Mouse (Mus musculus) myocyte (in vitro differentiated cells): ENCODE measurements around the gene Abhd17b. TPM values are rescaled to one million over a fixed set of nuclear protein-coding genes. Genes with fewer than 3 reads are reported as not detected.
A peak's percentile ranks its signal among the peaks of the same experiment; 100 is the strongest.
"Not testable (repeated sequence)": the region's sequence is repeated elsewhere in the genome, so short reads cannot be mapped to it uniquely, and the experiment has no call there.

Source experiments
- H3K27me3 ChIP-seq: one replicate; pipeline ENCODE4 v1.6.1; 2011; ENCODE audit not compliant: control insufficient read depth, insufficient read depth, insufficient read length
- H3K36me3 ChIP-seq: one replicate; pipeline ENCODE4 v1.6.1; 2011; ENCODE audit not compliant: control insufficient read depth, insufficient read depth
- H3K4me2 ChIP-seq: one replicate; pipeline ENCODE4 v1.6.1; 2011; ENCODE audit warnings: low read depth, control low read depth
- H3K4me3 ChIP-seq: one replicate; pipeline ENCODE4 v1.5.1; 2011; ENCODE audit warnings: mild to moderate bottlenecking, control low read depth, moderate library complexity
- H3K79me2 ChIP-seq: one replicate; pipeline ENCODE4 v1.6.1; 2011; ENCODE audit not compliant: control insufficient read depth, insufficient read depth
- H3ac ChIP-seq: one replicate; pipeline ENCODE4 v1.6.1; 2011; ENCODE audit not compliant: control insufficient read depth, insufficient read length
- CEBPB ChIP-seq: IDR thresholded peaks from 2 replicates; pipeline ENCODE4 v1.6.1; 2011; ENCODE audit warnings: mild to moderate bottlenecking, moderate library complexity; ENCODE audit not compliant: poor library complexity, insufficient read depth, severe bottlenecking
- E2F4 ChIP-seq: IDR thresholded peaks from one replicate; pipeline ENCODE4 v1.6.1; 2011; ENCODE audit warnings: mild to moderate bottlenecking, control low read depth, moderate library complexity; ENCODE audit not compliant: insufficient read depth
- MAX ChIP-seq: IDR thresholded peaks from one replicate; pipeline ENCODE4 v1.6.1; 2011; ENCODE audit warnings: low read depth, mild to moderate bottlenecking, control low read depth
- MYOD1 ChIP-seq, 3 experiments: IDR thresholded peaks; one replicate each; pipeline ENCODE4 v1.6.1; 2011; ENCODE audit warnings: control low read depth in 2 of 3, low read depth in 2 of 3, mild to moderate bottlenecking in 2 of 3, moderate library complexity in 1 of 3; ENCODE audit not compliant: insufficient read length in 2 of 3, control insufficient read depth in 1 of 3
- MYOG ChIP-seq, 3 experiments: IDR thresholded peaks; one replicate each; pipeline ENCODE4 v1.6.1; 2011; ENCODE audit warnings: control low read depth in 2 of 3, low read depth in 2 of 3, mild to moderate bottlenecking in 2 of 3; ENCODE audit not compliant: insufficient read length in 2 of 3, control insufficient read depth in 1 of 3, insufficient read depth in 1 of 3
- POLR2A ChIP-seq: IDR thresholded peaks from one replicate; pipeline ENCODE4 v1.6.1; 2011; ENCODE audit warnings: low read depth, mild to moderate bottlenecking, control low read depth, moderate library complexity; ENCODE audit not compliant: insufficient read length
- POLR2AphosphoS2 ChIP-seq: IDR thresholded peaks from one replicate; pipeline ENCODE4 v1.6.1; 2011; ENCODE audit warnings: low read depth, control low read depth; ENCODE audit not compliant: insufficient read length
- REST ChIP-seq: IDR thresholded peaks from one replicate; pipeline ENCODE4 v1.6.1; 2011; ENCODE audit warnings: mild to moderate bottlenecking, control low read depth, moderate library complexity; ENCODE audit not compliant: insufficient read depth, insufficient read length
- SRF ChIP-seq: IDR thresholded peaks from one replicate; pipeline ENCODE4 v1.6.1; 2011; ENCODE audit warnings: low read depth; ENCODE audit not compliant: control insufficient read depth, insufficient read length
- TCF12 ChIP-seq: IDR thresholded peaks from one replicate; pipeline ENCODE4 v1.6.1; 2011; ENCODE audit warnings: mild to moderate bottlenecking, control low read depth; ENCODE audit not compliant: poor library complexity, insufficient read depth, severe bottlenecking
- TCF3 ChIP-seq: IDR thresholded peaks from one replicate; pipeline ENCODE4 v1.6.1; 2011; ENCODE audit warnings: low read depth, control low read depth; ENCODE audit not compliant: insufficient read length
- USF1 ChIP-seq: IDR thresholded peaks from one replicate; pipeline ENCODE4 v1.6.1; 2011; ENCODE audit warnings: low read depth, mild to moderate bottlenecking, control low read depth, moderate library complexity
- polyA plus RNA-seq: library from polyadenylated mRNA; unstranded; fragments of >200 nt; fragmentation: generic; extraction: Trizol; gene quantifications from one replicate; pipeline ENCODE4 v1.2.1, GENCODE M21; 2012; ENCODE audit warnings: missing spikeins

Gene Abhd17b
- polyA plus RNA-seq, 1 experiment = 11.2 TPM

DNA sequence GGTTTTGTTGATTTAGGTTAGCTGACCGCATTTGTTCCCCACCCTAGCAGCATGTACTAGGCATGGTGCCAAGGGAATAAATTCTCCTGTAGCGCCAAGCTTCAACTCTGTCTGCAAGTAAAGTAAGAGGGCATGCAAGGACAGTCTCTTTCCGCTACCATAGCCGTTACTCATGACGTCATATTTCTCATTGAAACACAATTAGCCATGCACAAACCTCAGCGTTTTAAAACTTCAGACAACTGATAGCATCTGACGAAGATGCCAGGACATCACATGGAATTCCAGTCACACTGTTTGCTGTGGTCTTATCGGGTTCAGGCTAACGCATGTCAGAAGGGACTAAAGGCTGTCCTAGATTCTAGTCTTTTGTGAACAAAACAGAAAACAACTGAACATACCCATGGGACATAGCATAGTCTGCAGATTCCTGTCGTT, 62.0 kb downstream of the Abhd17b start:
- Histone ChIP-seq H3K79me2 (no peaks in the 10 kb centered on the region), H3K36me3 (no peaks in the 10 kb centered on the region), H3K4me2 (peak overlapping the region; percentile 14), H3K4me3 (no peak overlapping the region), H3ac (no peak overlapping the region), H3K27me3 (no peaks in the 10 kb centered on the region)
- TF ChIP-seq POLR2AphosphoS2 (no peak), MAX (no peak), USF1 (no peak), REST (no peak), TCF3 (no peak), SRF (no peak), TCF12 (no peak), POLR2A (no peak), CEBPB (no peak), MYOG (IDR thresholded peaks at IDR 0.05; ENCODE audit: control insufficient read depth in 1 of 3, insufficient read depth in 1 of 3, insufficient read length in 2 of 3, low read depth in 2 of 3) (no peak), MYOD1 (IDR thresholded peaks at IDR 0.05; ENCODE audit: control insufficient read depth in 1 of 3, insufficient read length in 2 of 3, low read depth in 2 of 3) (no peak), E2F4 (no peak)

DNA sequence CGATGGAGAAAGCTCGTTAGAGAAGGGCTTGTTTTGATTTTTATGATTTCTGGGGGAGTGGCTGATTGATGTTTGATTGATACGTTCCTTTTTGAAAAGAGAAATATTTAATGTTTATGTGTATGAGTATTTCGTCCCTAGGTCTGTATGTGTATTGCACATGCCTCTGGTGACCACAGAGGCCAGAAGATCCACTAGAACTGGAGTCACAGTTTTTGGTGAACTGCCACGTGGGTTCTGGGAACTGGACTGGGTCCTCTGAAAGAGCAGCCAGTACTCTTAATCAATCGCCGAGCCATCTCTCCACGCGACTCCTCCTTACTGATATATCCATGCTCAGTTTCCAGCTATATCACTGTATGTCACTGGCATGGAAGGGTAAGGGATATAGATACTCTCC, 62.5 kb downstream of the Abhd17b start:
- TF ChIP-seq MAX (no peak), CEBPB (no peak), MYOD1 (IDR thresholded peaks at IDR 0.05; ENCODE audit: control insufficient read depth in 1 of 3, insufficient read length in 2 of 3, low read depth in 2 of 3) (no peak), MYOG (IDR thresholded peaks at IDR 0.05; ENCODE audit: control insufficient read depth in 1 of 3, insufficient read depth in 1 of 3, insufficient read length in 2 of 3, low read depth in 2 of 3) (no peak), REST (no peak), SRF (no peak)
- Histone ChIP-seq H3K79me2 (no peaks in the 10 kb centered on the region), H3K27me3 (no peaks in the 10 kb centered on the region), H3K36me3 (no peaks in the 10 kb centered on the region), H3ac (no peak overlapping the region), H3K4me2 (no peak overlapping the region), H3K4me3 (no peak overlapping the region)

DNA sequence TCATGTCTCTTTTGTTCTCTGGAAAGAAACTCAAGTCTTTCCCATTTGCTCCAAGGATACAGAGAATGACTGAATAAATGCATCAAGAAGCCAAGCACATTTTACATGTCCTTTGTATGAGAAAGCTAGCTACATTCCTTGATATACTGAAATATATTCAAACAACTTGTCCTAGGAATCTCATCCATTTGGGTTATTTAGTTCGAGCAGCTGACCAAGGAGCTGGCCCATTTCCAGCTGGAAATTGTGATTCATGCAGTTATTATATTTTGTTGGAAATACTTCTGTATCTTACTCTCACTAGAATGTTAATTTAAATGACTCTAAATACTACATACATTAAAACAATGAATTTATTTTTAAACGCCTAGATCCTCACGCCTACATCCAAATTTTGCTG, 63.5 kb downstream of the Abhd17b start:
- Histone ChIP-seq H3K36me3 (no peaks in the 10 kb centered on the region), H3ac (no peak overlapping the region), H3K4me2 (no peak overlapping the region), H3K4me3 (no peak overlapping the region), H3K27me3 (no peaks in the 10 kb centered on the region), H3K79me2 (no peaks in the 10 kb centered on the region)
- no peak for TF ChIP-seq POLR2AphosphoS2
- TF ChIP-seq POLR2A = no peak
- no peak for TF ChIP-seq TCF3
- no peak for TF ChIP-seq SRF
- TF ChIP-seq REST = no peak
- no peak for TF ChIP-seq CEBPB

DNA sequence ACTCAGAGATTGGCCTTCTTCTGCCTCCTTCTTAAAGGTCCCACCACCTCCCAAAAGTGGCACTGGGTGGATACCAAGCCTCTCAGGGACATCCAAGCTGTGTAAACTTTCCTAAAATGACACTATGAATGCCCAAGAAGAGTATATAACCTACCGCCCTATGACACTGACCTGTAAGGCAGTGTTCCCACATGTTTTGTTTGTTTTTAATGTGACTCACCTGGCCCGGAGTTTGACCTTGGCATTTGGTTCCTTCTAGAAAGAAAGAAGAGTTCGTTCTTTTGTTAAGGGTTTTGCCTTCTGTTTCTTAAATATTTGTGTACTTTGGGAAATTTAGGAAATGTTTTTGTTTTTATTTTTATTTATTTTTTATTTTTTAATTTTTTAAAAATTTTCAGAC, 66.2 kb downstream of the Abhd17b start:
- Histone ChIP-seq H3K4me2 (no peak overlapping the region), H3ac (no peak overlapping the region), H3K36me3 (no peaks in the 10 kb centered on the region), H3K4me3 (no peak overlapping the region), H3K79me2 (no peaks in the 10 kb centered on the region), H3K27me3 (no peaks in the 10 kb centered on the region)
- no peak for TF ChIP-seq TCF12
- TF ChIP-seq USF1 = no peak
- TF ChIP-seq POLR2A = no peak
- no peak for TF ChIP-seq MYOG (IDR thresholded peaks at IDR 0.05; ENCODE audit: control insufficient read depth in 1 of 3, insufficient read depth in 1 of 3, insufficient read length in 2 of 3, low read depth in 2 of 3)
- TF ChIP-seq E2F4 = no peak
- TF ChIP-seq TCF3 = no peak
- no peak for TF ChIP-seq MYOD1 (IDR thresholded peaks at IDR 0.05; ENCODE audit: control insufficient read depth in 1 of 3, insufficient read length in 2 of 3, low read depth in 2 of 3)
- no peak for TF ChIP-seq MAX
- TF ChIP-seq SRF = no peak
- no peak for TF ChIP-seq CEBPB
- no peak for TF ChIP-seq POLR2AphosphoS2
- TF ChIP-seq REST = no peak

DNA sequence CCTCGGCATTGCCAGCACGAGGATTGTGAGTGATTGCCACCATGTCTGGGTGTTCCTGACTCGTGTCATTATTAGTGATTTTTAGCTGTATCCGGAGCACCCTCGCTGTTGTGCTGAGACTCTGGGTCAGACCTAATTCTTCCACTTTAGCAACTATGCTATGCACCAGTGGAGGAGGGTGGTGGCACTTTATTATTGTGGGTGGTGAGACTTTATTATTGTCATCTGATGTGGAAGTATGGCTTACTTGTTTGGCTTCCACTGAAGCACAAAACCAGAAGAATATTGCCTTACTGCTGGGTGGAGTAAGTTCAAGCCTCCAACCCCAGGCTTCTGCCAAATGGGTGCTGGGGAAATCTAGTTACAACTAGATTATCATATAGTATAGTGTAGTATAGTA, 68.0 kb downstream of the Abhd17b start:
- H3K4me2 ChIP-seq = no peak overlapping the region
- no peaks in the 10 kb centered on the region for H3K27me3 ChIP-seq
- no peaks in the 10 kb centered on the region for H3K79me2 ChIP-seq
- no peak for TF ChIP-seq TCF12
- no peak for TF ChIP-seq MYOG (IDR thresholded peaks at IDR 0.05; ENCODE audit: control insufficient read depth in 1 of 3, insufficient read depth in 1 of 3, insufficient read length in 2 of 3, low read depth in 2 of 3)
- TF ChIP-seq CEBPB = no peak
- TF ChIP-seq MAX = no peak
- TF ChIP-seq USF1 = no peak
- TF ChIP-seq SRF = no peak
- no peak for TF ChIP-seq POLR2AphosphoS2
- no peak for TF ChIP-seq MYOD1 (IDR thresholded peaks at IDR 0.05; ENCODE audit: control insufficient read depth in 1 of 3, insufficient read length in 2 of 3, low read depth in 2 of 3)
- TF ChIP-seq E2F4 = no peak
- TF ChIP-seq REST = no peak
- no peak for TF ChIP-seq POLR2A
- no peak for TF ChIP-seq TCF3
- H3ac ChIP-seq = no peak overlapping the region
- no peak overlapping the region for H3K4me3 ChIP-seq
- no peaks in the 10 kb centered on the region for H3K36me3 ChIP-seq

DNA sequence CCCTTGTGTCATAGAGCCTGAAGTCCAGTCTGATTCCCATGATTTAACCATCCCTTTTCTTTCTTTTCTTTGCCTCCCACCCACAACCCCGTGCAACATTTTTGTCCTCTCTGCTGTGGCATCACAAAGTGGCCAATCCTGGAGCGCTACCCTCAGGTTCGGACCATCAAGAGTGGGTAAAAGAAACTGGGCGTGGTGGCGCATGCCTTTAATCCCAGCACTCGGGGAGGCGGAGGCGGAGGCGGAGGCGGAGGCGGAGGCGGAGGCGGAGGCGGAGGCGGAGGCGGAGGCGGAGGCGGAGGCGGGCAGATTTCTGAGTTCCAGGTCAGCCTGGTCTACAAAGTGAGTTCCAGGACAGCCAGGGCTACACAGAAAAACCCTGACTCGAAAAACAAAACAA, 70.3 kb downstream of the Abhd17b start:
- H3K36me3 ChIP-seq, H3K79me2 ChIP-seq: not testable (repeated sequence)

More for the DNA sequence above, 70.3 kb downstream of the Abhd17b start:
- H3K4me3 ChIP-seq, H3K27me3 ChIP-seq, H3K4me2 ChIP-seq, H3ac ChIP-seq: not testable (repeated sequence)
